Mouse (Mus musculus) kidney, adult 2 months (tissue): ENCODE measurements around the gene Ablim1.

Experiments
- CTCF ChIP-seq: fragments of 200-500 bp; conservative IDR thresholded peaks from 2 replicates; pipeline ENCODE4 v1.5.1; 2011; ENCODE audit warnings: low read depth, mild to moderate bottlenecking, control low read depth, low read length, moderate library complexity, mixed read lengths; ENCODE audit not compliant: insufficient read depth, insufficient read length
- POLR2A ChIP-seq: fragments of 200-500 bp; IDR thresholded peaks from one replicate; pipeline ENCODE4 v1.6.1; 2011; ENCODE audit warnings: low read depth, low read length, control low read depth

DNA sequence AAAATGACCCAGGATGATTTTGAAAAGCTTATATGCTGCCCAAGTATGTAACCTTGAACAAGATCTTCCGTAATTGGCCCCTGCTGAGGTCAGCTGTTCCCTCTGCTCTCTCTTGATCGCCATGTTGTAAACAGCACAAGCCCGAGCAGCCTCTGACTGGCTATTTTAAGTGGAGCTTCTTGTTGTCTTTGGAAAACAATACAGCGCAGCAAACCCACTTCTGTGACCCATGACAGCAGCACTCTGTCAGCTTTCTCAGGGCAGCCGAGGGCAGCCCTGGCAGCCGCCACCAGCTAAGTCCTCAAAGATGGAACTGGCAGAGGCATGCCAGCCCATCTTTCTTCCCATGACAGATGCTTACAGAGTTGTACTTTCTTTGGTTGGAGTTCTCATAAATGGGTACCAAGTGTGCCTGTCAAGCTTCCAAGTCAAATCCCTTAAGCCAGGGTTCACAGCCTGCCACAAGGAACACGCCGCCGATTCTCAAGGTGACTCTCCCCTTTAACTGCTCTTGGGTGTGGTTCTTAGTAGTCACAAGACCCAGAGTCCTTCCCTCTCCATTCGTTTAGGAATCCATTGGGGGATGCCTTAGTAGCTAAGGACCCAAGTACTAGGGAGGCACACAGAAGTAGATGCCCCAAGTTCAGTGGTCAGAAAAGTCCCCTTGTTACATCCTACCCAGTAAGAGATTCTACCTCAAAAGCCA is 172.8 kb downstream of the Ablim1 start:
- TF ChIP-seq POLR2A (no peak), CTCF (no peak)
